Mouse (Mus musculus): ENCODE data around the gene Ldlrad3. TPM values are rescaled to one million over a fixed set of nuclear protein-coding genes. Genes with fewer than 3 reads are reported as not detected.

Gene Ldlrad3
- total and polyA plus RNA-seq, 3 experiments: 3.3 to 4.8 (median 3.8) TPM

GRCm38 (mm10) chr2:102094773-102095172 is 91.4 kb downstream of the Ldlrad3 start:
- H3K27ac ChIP-seq: no peak overlapping the region
- intact Hi-C loops (cut with DNase I): loop anchor here (5.0 kb wide), 2 partner anchors 187 to 308 kb away; no protein-coding TSS in a partner anchor
- peaks cover 1% of the 10 kb centered on the region for H3K4me1 ChIP-seq (ENCODE audit: control insufficient read depth, insufficient read depth, low read length)
- H3K9ac ChIP-seq (ENCODE audit: low read depth, low read length): no peak overlapping the region
- H3K27me3 ChIP-seq (ENCODE audit: control insufficient read depth, insufficient read depth, low read length): no peaks in the 10 kb centered on the region
- DNase-seq: no peak
- H3K79me2 ChIP-seq (replicated peaks; ENCODE audit: control insufficient read depth, insufficient read depth, low read length): no peaks in the 10 kb centered on the region
- WGBS: 64% methylated on average over 11 of the region's 11 CpGs
- no peak overlapping the region for H3K4me3 ChIP-seq
- H3K36me3 ChIP-seq (ENCODE audit: control insufficient read depth, insufficient read depth, low read length): no peaks in the 10 kb centered on the region
- TF ChIP-seq CTCF (IDR thresholded peaks at IDR 0.05): no peak
- no peak for TF ChIP-seq EP300 (IDR thresholded peaks at IDR 0.05; ENCODE audit: insufficient read depth, low read depth, low read length)
- no peak for TF ChIP-seq POLR2A (IDR thresholded peaks at IDR 0.05; ENCODE audit: insufficient read depth, low read depth, low read length)

GRCm38 (mm10) chr2:102094281-102094680 is 91.9 kb downstream of the Ldlrad3 start:
- H3K36me3 ChIP-seq (ENCODE audit: control insufficient read depth, insufficient read depth, low read length): no peaks in the 10 kb centered on the region
- intact Hi-C loops (cut with DNase I): loop anchor here (5.0 kb wide), 2 partner anchors 187 to 308 kb away; no protein-coding TSS in a partner anchor
- no peaks in the 10 kb centered on the region for H3K27me3 ChIP-seq (ENCODE audit: control insufficient read depth, insufficient read depth, low read length)
- H3K4me1 ChIP-seq (ENCODE audit: control insufficient read depth, insufficient read depth, low read length): peaks cover 1% of the 10 kb centered on the region; the same call in 1 of the 2 replicates
- TF ChIP-seq POLR2A (IDR thresholded peaks at IDR 0.05; ENCODE audit: insufficient read depth, low read depth, low read length) (no peak), CTCF (IDR thresholded peaks at IDR 0.05) (no peak), EP300 (IDR thresholded peaks at IDR 0.05; ENCODE audit: insufficient read depth, low read depth, low read length) (no peak)
- no peaks in the 10 kb centered on the region for H3K79me2 ChIP-seq (replicated peaks; ENCODE audit: control insufficient read depth, insufficient read depth, low read length)
- no peak overlapping the region for H3K27ac ChIP-seq
- no peak overlapping the region for H3K9ac ChIP-seq (ENCODE audit: low read depth, low read length)
- 39% methylated on average over 3 of the region's 3 CpGs for WGBS
- no peak overlapping the region for H3K4me3 ChIP-seq
- DNase-seq: no peak

- no peak for DNase-seq
- Histone ChIP-seq H3K27ac (no peak overlapping the region), H3K9ac (ENCODE audit: low read depth, low read length) (no peak overlapping the region), H3K4me3 (no peak overlapping the region), H3K27me3 (ENCODE audit: control insufficient read depth, insufficient read depth, low read length) (no peaks in the 10 kb centered on the region), H3K36me3 (ENCODE audit: control insufficient read depth, insufficient read depth, low read length) (no peaks in the 10 kb centered on the region), H3K4me1 (ENCODE audit: control insufficient read depth, insufficient read depth, low read length) (peaks cover 1% of the 10 kb centered on the region; the same call in 1 of the 2 replicates), H3K79me2 (replicated peaks; ENCODE audit: control insufficient read depth, insufficient read depth, low read length) (no peaks in the 10 kb centered on the region)
- 87% methylated on average over 10 of the region's 10 CpGs for WGBS
- intact Hi-C loops (cut with DNase I): loop anchor here (2.0 to 5.0 kb wide), 3 partner anchors 92 to 310 kb away; no protein-coding TSS in a partner anchor
- TF ChIP-seq POLR2A (IDR thresholded peaks at IDR 0.05; ENCODE audit: insufficient read depth, low read depth, low read length) (no peak), CTCF (IDR thresholded peaks at IDR 0.05) (no peak), EP300 (IDR thresholded peaks at IDR 0.05; ENCODE audit: insufficient read depth, low read depth, low read length) (no peak)
Observed at GRCm38 (mm10) chr2:102092579-102092978, 93.6 kb downstream of the Ldlrad3 start.

GRCm38 (mm10) chr2:102091516-102092350 is 94.5 kb downstream of the Ldlrad3 start:
- no peaks in the 10 kb centered on the region for H3K27me3 ChIP-seq (ENCODE audit: control insufficient read depth, insufficient read depth, low read length)
- WGBS: 54% methylated on average over 8 of the region's 8 CpGs
- H3K36me3 ChIP-seq (ENCODE audit: control insufficient read depth, insufficient read depth, low read length): no peaks in the 10 kb centered on the region
- DNase-seq: peak; percentile 58 to 63
- H3K27ac ChIP-seq: no peak overlapping the region
- H3K4me1 ChIP-seq (ENCODE audit: control insufficient read depth, insufficient read depth, low read length): peaks cover 1% of the 10 kb centered on the region; the same call in 1 of the 2 replicates
- no peaks in the 10 kb centered on the region for H3K79me2 ChIP-seq (replicated peaks; ENCODE audit: control insufficient read depth, insufficient read depth, low read length)
- no peak overlapping the region for H3K9ac ChIP-seq (ENCODE audit: low read depth, low read length)
- TF ChIP-seq CTCF (IDR thresholded peaks at IDR 0.05) (peak; percentile 83), POLR2A (IDR thresholded peaks at IDR 0.05; ENCODE audit: insufficient read depth, low read depth, low read length) (no peak), EP300 (IDR thresholded peaks at IDR 0.05; ENCODE audit: insufficient read depth, low read depth, low read length) (peak; percentile 73; the same call in 1 of the 2 replicates)
- H3K4me3 ChIP-seq: no peak overlapping the region
- intact Hi-C loops (cut with DNase I): loop anchor here (1.0 to 5.0 kb wide), 5 partner anchors 93 to 362 kb away; no protein-coding TSS in a partner anchor

GRCm38 (mm10) chr2:102087787-102088186 is 98.4 kb downstream of the Ldlrad3 start:
- no peaks in the 10 kb centered on the region for H3K36me3 ChIP-seq (ENCODE audit: control insufficient read depth, insufficient read depth, low read length)
- H3K79me2 ChIP-seq (replicated peaks; ENCODE audit: control insufficient read depth, insufficient read depth, low read length): no peaks in the 10 kb centered on the region
- WGBS: 92% methylated on average over 5 of the region's 5 CpGs
- no peak overlapping the region for H3K4me3 ChIP-seq
- intact Hi-C loops (cut with DNase I): no loop called here
- H3K27ac ChIP-seq: no peak overlapping the region
- no peak for TF ChIP-seq POLR2A (IDR thresholded peaks at IDR 0.05; ENCODE audit: insufficient read depth, low read depth, low read length)
- no peak for TF ChIP-seq CTCF (IDR thresholded peaks at IDR 0.05)
- TF ChIP-seq EP300 (IDR thresholded peaks at IDR 0.05; ENCODE audit: insufficient read depth, low read depth, low read length): no peak
- no peak overlapping the region for H3K9ac ChIP-seq (ENCODE audit: low read depth, low read length)
- no peaks in the 10 kb centered on the region for H3K27me3 ChIP-seq (ENCODE audit: control insufficient read depth, insufficient read depth, low read length)
- DNase-seq: no peak
- peaks cover 1% of the 10 kb centered on the region; the same call in 1 of the 2 replicates for H3K4me1 ChIP-seq (ENCODE audit: control insufficient read depth, insufficient read depth, low read length)

- WGBS: 98% methylated on average over 23 of the region's 23 CpGs
- no peak overlapping the region for H3K9ac ChIP-seq (ENCODE audit: low read depth, low read length)
- no peaks in the 10 kb centered on the region for H3K36me3 ChIP-seq (ENCODE audit: control insufficient read depth, insufficient read depth, low read length)
Observed at GRCm38 (mm10) chr2:102086583-102086982, 99.6 kb downstream of the Ldlrad3 start.

More at GRCm38 (mm10) chr2:102086583-102086982, 99.6 kb downstream of the Ldlrad3 start:
- H3K27ac ChIP-seq: no peak overlapping the region
- TF ChIP-seq CTCF (IDR thresholded peaks at IDR 0.05) (no peak), POLR2A (IDR thresholded peaks at IDR 0.05; ENCODE audit: insufficient read depth, low read depth, low read length) (no peak), EP300 (IDR thresholded peaks at IDR 0.05; ENCODE audit: insufficient read depth, low read depth, low read length) (no peak)
- H3K4me1 ChIP-seq (ENCODE audit: control insufficient read depth, insufficient read depth, low read length): no peaks in the 10 kb centered on the region
- no peaks in the 10 kb centered on the region for H3K79me2 ChIP-seq (replicated peaks; ENCODE audit: control insufficient read depth, insufficient read depth, low read length)
- intact Hi-C loops (cut with DNase I): no loop called here
- H3K4me3 ChIP-seq: no peak overlapping the region
- no peak for DNase-seq
- no peaks in the 10 kb centered on the region for H3K27me3 ChIP-seq (ENCODE audit: control insufficient read depth, insufficient read depth, low read length)
